Mouse (Mus musculus) C2C12 (cell line): ENCODE results near the gene Vwf. TPM values are rescaled to one million over a fixed set of nuclear protein-coding genes. Genes with fewer than 3 reads are reported as not detected.

Experiments used
- H3K27me3 ChIP-seq: one replicate; pipeline ENCODE4 v1.6.1; 2011; ENCODE audit not compliant: control insufficient read depth, insufficient read depth, insufficient read length
- H3K36me3 ChIP-seq: one replicate; pipeline ENCODE4 v1.6.1; 2011; ENCODE audit not compliant: control insufficient read depth, insufficient read depth
- H3K4me3 ChIP-seq: one replicate; pipeline ENCODE4 v1.5.1; 2011; ENCODE audit warnings: mild to moderate bottlenecking, control low read depth; ENCODE audit not compliant: poor library complexity, insufficient read depth, severe bottlenecking
- H3K79me2 ChIP-seq: one replicate; pipeline ENCODE4 v1.6.1; 2011; ENCODE audit not compliant: control insufficient read depth, insufficient read depth
- H3K79me3 ChIP-seq: one replicate; pipeline ENCODE4 v1.6.1; 2011; ENCODE audit warnings: low read depth, control low read depth
- H3ac ChIP-seq: one replicate; pipeline ENCODE3; 2011; ENCODE audit warnings: low read depth; ENCODE audit not compliant: control insufficient read depth, insufficient read length
- MAX ChIP-seq: IDR thresholded peaks from one replicate; pipeline ENCODE4 v1.6.1; 2011; ENCODE audit warnings: mild to moderate bottlenecking, control low read depth
- polyA plus RNA-seq: library from polyadenylated mRNA; unstranded; fragments of >200 nt; fragmentation: generic; extraction: Trizol; gene quantifications from one replicate; pipeline ENCODE4 v1.2.1, GENCODE M21; 2012; ENCODE audit warnings: missing spikeins

The Vwf gene
- polyA plus RNA-seq, 1 experiment: 0.04 TPM

- Histone ChIP-seq H3K36me3 (no peaks in the 10 kb centered on the region), H3K79me3 (no peaks in the 10 kb centered on the region), H3ac (no peak overlapping the region), H3K4me3 (no peak overlapping the region), H3K27me3 (peaks cover 4% of the 10 kb centered on the region), H3K79me2 (no peaks in the 10 kb centered on the region)
- no peak for TF ChIP-seq MAX
These were observed 183.5 kb downstream of the Vwf start for GRCm38 (mm10) chr6:125729986-125730535.

Other genes starting within 250 kb of the Vwf start
- 83.0 TPM for gene Ltbr, start 232.9 kb upstream of the Vwf start, polyA plus RNA-seq
- 0.16 TPM for gene Scnn1a, start 226.1 kb upstream of the Vwf start, polyA plus RNA-seq
- 65.4 TPM for gene Tnfrsf1a, start 197.4 kb upstream of the Vwf start, polyA plus RNA-seq
- gene Plekhg6, start 166.0 kb upstream of the Vwf start, polyA plus RNA-seq: 0.09 TPM
- 236 TPM for gene Cd9, start 52.0 kb upstream of the Vwf start, polyA plus RNA-seq
- gene Ano2, start 143.6 kb downstream of the Vwf start, polyA plus RNA-seq: not detected